Mouse (Mus musculus) kidney, embryonic 16.5 days (tissue): Measurements from ENCODE around the gene Cdan1. TPM values are rescaled to one million over a fixed set of nuclear protein-coding genes. Genes with fewer than 3 reads are reported as not detected.

Experiments used
- ATAC-seq: fragments of 200-750 bp; cut with Nextera tagmentation; 2 replicates; pipeline ENCODE4 v1.8.0; 2017; ENCODE audit warnings: moderate TSS enrichment; ENCODE audit not compliant: low FRiP score, low TSS enrichment
- H3K27ac ChIP-seq: fragments of 300-500 bp; sonication (generic); 2 replicates; pipeline ENCODE4 v1.5.1; 2014; ENCODE audit warnings: low read length
- H3K27me3 ChIP-seq: fragments of 300-500 bp; sonication (generic); 2 replicates; pipeline ENCODE4 v1.6.1; 2014; ENCODE audit warnings: low read length, control low read depth, mixed read lengths; ENCODE audit not compliant: insufficient read depth
- H3K36me3 ChIP-seq: fragments of 300-500 bp; sonication (generic); 2 replicates; pipeline ENCODE4 v1.6.1; 2014; ENCODE audit warnings: low read length, control low read depth, mixed read lengths; ENCODE audit not compliant: insufficient read depth
- H3K4me1 ChIP-seq: fragments of 300-500 bp; sonication (generic); 2 replicates; pipeline ENCODE4 v1.6.1; 2014; ENCODE audit warnings: low read length, control low read depth, mixed read lengths; ENCODE audit not compliant: insufficient read depth
- H3K4me2 ChIP-seq: fragments of 300-500 bp; sonication (generic); replicated peaks from 2 replicates; pipeline ENCODE4 v1.6.1; 2014; ENCODE audit warnings: low read depth, low read length
- H3K4me3 ChIP-seq: fragments of 300-500 bp; sonication (generic); 2 replicates; pipeline ENCODE4 v1.5.1; 2014; ENCODE audit warnings: mild to moderate bottlenecking, low read length
- H3K9ac ChIP-seq: fragments of 300-500 bp; sonication (generic); replicated peaks from 2 replicates; pipeline ENCODE4 v1.6.1; 2014; ENCODE audit warnings: low read length
- H3K9me3 ChIP-seq: fragments of 300-500 bp; sonication (generic); 2 replicates; pipeline ENCODE4 v1.6.1; 2016; ENCODE audit warnings: low read length, control low read depth
- WGBS: fragments of 180-500 bp; shearing (Covaris S2); extraction: QIAGEN DNeasy Blood & Tissue Kit; methylation state at CpG from one replicate; pipeline ENCODE4 v1.1.7; 2014; 5-methylcytosine and 5-hydroxymethylcytosine counted together
- polyA plus RNA-seq: library from polyadenylated mRNA; unstranded; fragments of >200 nt; fragmentation: Nextera tagmentation; extraction: Ambion mirVana; gene quantifications from 2 replicates; pipeline ENCODE4 v1.2.1, GENCODE M21; 2015

Cdan1 gene
- polyA plus RNA-seq, 1 experiment from 2014 or later = 5.7 TPM

GRCm38 (mm10) chr2:120723621-120724020, 126.3 kb downstream of the Cdan1 start:
- Histone ChIP-seq H3K27me3 (no peaks in the 10 kb centered on the region), H3K4me1 (peaks cover 2% of the 10 kb centered on the region; the same call in 1 of the 2 replicates), H3K9me3 (no peaks in the 10 kb centered on the region), H3K9ac (no peak overlapping the region), H3K27ac (no peak overlapping the region), H3K4me2 (no peak overlapping the region), H3K4me3 (no peak overlapping the region), H3K36me3 (peaks cover 88% of the 10 kb centered on the region)
- no peak for ATAC-seq
- 61% methylated on average over 4 of the region's 4 CpGs for WGBS

- H3K4me2 ChIP-seq = no peak overlapping the region
- ATAC-seq = no peak
- WGBS = 86% methylated on average over 8 of the region's 8 CpGs
- H3K9ac ChIP-seq = no peak overlapping the region
- H3K9me3 ChIP-seq = no peaks in the 10 kb centered on the region
- peaks cover 89% of the 10 kb centered on the region for H3K36me3 ChIP-seq
- no peak overlapping the region for H3K4me3 ChIP-seq
- H3K4me1 ChIP-seq = no peaks in the 10 kb centered on the region
- no peaks in the 10 kb centered on the region for H3K27me3 ChIP-seq
- no peak overlapping the region for H3K27ac ChIP-seq
Measured at GRCm38 (mm10) chr2:120722491-120722890, 127.4 kb downstream of the Cdan1 start.

DNA sequence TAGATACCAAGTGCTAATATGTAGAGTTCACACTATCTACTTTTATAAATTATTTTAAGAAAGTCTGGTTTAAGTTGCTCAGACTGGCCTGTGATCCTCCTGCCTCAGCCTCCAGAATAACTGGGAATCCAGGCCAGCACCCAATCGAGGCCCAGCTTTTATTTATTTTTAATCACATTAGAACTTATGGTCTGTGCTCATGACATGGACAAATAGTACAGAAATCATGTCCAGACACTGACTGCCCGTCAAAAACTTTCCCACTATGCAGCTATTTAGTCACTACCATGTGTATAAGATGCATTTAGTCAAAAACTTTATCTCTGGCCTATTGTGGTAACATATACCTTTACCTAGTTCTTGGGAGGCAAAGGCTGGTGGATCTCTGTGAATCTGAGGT, 128.0 kb downstream of the Cdan1 start:
- H3K36me3 ChIP-seq = peaks cover 89% of the 10 kb centered on the region

GRCm38 (mm10) chr2:120720821-120721220, 129.1 kb downstream of the Cdan1 start:
- Histone ChIP-seq H3K4me1 (no peaks in the 10 kb centered on the region), H3K27ac (no peak overlapping the region), H3K4me2 (no peak overlapping the region), H3K9ac (no peak overlapping the region), H3K9me3 (no peaks in the 10 kb centered on the region), H3K27me3 (no peaks in the 10 kb centered on the region), H3K36me3 (peaks cover 86% of the 10 kb centered on the region), H3K4me3 (no peak overlapping the region)
- WGBS = 91% methylated on average over 6 of the region's 6 CpGs
- ATAC-seq = no peak

More for the DNA sequence above, 128.0 kb downstream of the Cdan1 start:
- no peak for ATAC-seq
- no peak overlapping the region for H3K4me2 ChIP-seq
- H3K4me3 ChIP-seq = no peak overlapping the region
- no peaks in the 10 kb centered on the region for H3K27me3 ChIP-seq
- H3K9ac ChIP-seq = no peak overlapping the region
- no peak overlapping the region for H3K27ac ChIP-seq
- no peaks in the 10 kb centered on the region for H3K4me1 ChIP-seq
- H3K9me3 ChIP-seq = no peaks in the 10 kb centered on the region
- 95% methylated on average over 2 of the region's 2 CpGs for WGBS

GRCm38 (mm10) chr2:120718496-120718895, 131.4 kb downstream of the Cdan1 start:
- Histone ChIP-seq H3K27me3 (no peaks in the 10 kb centered on the region), H3K9ac (no peak overlapping the region), H3K36me3 (peaks cover 81% of the 10 kb centered on the region), H3K4me2 (no peak overlapping the region), H3K4me1 (no peaks in the 10 kb centered on the region), H3K4me3 (no peak overlapping the region), H3K9me3 (no peaks in the 10 kb centered on the region), H3K27ac (no peak overlapping the region)
- no peak for ATAC-seq
- 92% methylated on average over 8 of the region's 8 CpGs for WGBS

- WGBS = 97% methylated on average over 3 of the region's 3 CpGs
- no peak for ATAC-seq
- Histone ChIP-seq H3K36me3 (peaks cover 50% of the 10 kb centered on the region), H3K27me3 (no peaks in the 10 kb centered on the region), H3K4me2 (no peak overlapping the region), H3K27ac (no peak overlapping the region), H3K9me3 (no peaks in the 10 kb centered on the region), H3K9ac (no peak overlapping the region), H3K4me1 (no peaks in the 10 kb centered on the region), H3K4me3 (no peak overlapping the region)
Measured at GRCm38 (mm10) chr2:120713441-120713840, 136.5 kb downstream of the Cdan1 start.

DNA sequence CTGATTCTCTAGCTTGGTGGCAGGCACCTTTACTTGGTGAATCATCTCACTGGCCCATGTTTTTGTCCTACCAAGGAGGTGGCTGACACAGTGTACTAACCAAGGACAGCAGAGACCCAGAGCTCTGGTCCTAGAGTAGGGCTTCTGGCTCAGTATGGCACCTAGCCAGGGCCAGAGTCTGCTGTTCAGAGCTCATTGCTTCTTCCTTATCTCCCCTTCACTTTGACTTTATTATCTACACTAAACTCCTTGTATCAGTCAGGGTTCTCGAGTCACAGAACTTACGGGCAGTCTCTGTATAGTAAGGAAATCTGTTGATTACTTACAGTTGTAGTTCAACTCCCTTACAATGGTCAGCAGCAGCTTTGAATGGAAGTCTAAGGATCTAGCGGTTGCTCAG, 139.0 kb downstream of the Cdan1 start:
- WGBS = 91% methylated on average over 3 of the region's 3 CpGs
- no peaks in the 10 kb centered on the region for H3K4me1 ChIP-seq
- peaks cover 32% of the 10 kb centered on the region for H3K36me3 ChIP-seq

GRCm38 (mm10) chr2:120710154-120710553, 139.8 kb downstream of the Cdan1 start:
- no peak for ATAC-seq
- Histone ChIP-seq H3K9me3 (no peaks in the 10 kb centered on the region), H3K4me2 (no peak overlapping the region), H3K36me3 (peaks cover 30% of the 10 kb centered on the region), H3K4me1 (no peaks in the 10 kb centered on the region), H3K27me3 (no peaks in the 10 kb centered on the region), H3K27ac (no peak overlapping the region), H3K9ac (no peak overlapping the region), H3K4me3 (no peak overlapping the region)
- WGBS = 89% methylated on average over 3 of the region's 3 CpGs

More for the DNA sequence above, 139.0 kb downstream of the Cdan1 start:
- H3K9ac ChIP-seq = no peak overlapping the region
- no peak overlapping the region for H3K4me2 ChIP-seq
- no peak overlapping the region for H3K4me3 ChIP-seq
- H3K9me3 ChIP-seq = no peaks in the 10 kb centered on the region
- H3K27me3 ChIP-seq = no peaks in the 10 kb centered on the region
- no peak overlapping the region for H3K27ac ChIP-seq
- ATAC-seq = no peak

- Histone ChIP-seq H3K4me1 (no peaks in the 10 kb centered on the region), H3K4me2 (no peak overlapping the region), H3K4me3 (no peak overlapping the region), H3K9ac (no peak overlapping the region), H3K27ac (no peak overlapping the region), H3K9me3 (no peaks in the 10 kb centered on the region), H3K27me3 (no peaks in the 10 kb centered on the region), H3K36me3 (peaks cover 5% of the 10 kb centered on the region; the same call in 1 of the 2 replicates)
- no peak for ATAC-seq
Measured at GRCm38 (mm10) chr2:120707041-120707440, 142.9 kb downstream of the Cdan1 start.

DNA sequence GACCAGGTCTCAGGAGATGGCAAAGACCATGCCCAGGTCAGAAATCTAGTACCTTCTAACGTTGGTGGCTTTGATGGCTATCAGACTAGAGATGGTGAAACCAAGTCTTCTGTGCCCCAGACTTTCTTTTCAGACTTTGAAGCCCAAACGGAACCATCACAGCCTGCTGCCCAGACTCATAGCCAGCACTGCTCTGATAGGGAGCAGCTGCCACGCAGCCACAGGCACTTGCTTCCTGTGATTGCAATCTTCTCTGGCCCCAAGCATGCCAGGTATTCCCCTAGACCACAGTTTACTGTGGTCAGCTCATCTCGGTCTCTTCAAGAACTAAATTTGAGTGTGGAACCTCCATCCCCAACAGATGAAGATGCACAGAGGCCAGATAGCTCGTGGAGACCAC, 147.3 kb downstream of the Cdan1 start:
- Histone ChIP-seq H3K36me3 (peaks cover 5% of the 10 kb centered on the region; the same call in 1 of the 2 replicates), H3K27me3 (no peaks in the 10 kb centered on the region), H3K27ac (no peak overlapping the region), H3K4me3 (no peak overlapping the region), H3K9me3 (no peaks in the 10 kb centered on the region), H3K9ac (no peak overlapping the region), H3K4me1 (no peaks in the 10 kb centered on the region), H3K4me2 (no peak overlapping the region)
- no peak for ATAC-seq
- WGBS = 85% methylated on average over 5 of the region's 5 CpGs
